Mouse (Mus musculus): ENCODE measurements at regions not wholly inside any gene's neighbourhood (a gene's known extent, or its start where the extent isn't known, plus 50 kb on each side); places are given as distances from the start of the nearest gene placed in this dataset.

GRCm38 (mm10) chr14:56313969-56314368, 50.9 kb upstream of the Atp12a start:
- DNase-seq: no peak

- DNase-seq: peak; percentile 52
Measured at GRCm38 (mm10) chr14:56314459-56314858, 50.4 kb upstream of the Atp12a start.

Data from lung, postnatal 14 days (tissue).